Mouse (Mus musculus): Measurements from ENCODE around the gene Myh3.

DNA sequence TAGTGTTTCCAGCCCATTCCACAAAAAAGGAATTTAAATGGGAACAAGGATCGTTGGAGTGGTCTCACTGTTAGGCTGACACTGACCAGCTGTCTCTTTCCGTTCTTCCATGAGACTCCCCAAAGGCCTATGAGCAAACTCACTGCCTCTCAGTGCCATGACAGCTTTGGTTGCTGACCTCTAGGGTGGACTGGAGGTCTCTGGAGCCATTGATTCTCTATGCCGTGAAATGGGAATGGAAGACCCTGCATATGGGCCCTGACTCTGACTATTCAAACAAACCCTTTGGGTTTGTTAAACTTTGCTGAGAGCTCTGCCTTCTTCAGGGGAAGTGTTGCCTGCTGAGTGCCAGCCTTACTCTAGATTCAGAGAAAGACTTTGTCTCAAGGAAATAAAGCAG lies 10.4 kb upstream of the Myh3 start:
- no peak for TF ChIP-seq CTCF (IDR thresholded peaks at IDR 0.05; ENCODE audit: control insufficient read depth, insufficient read depth, insufficient read length)
- no peak for TF ChIP-seq USF1 (IDR thresholded peaks at IDR 0.05; ENCODE audit: low read depth)
- TF ChIP-seq CEBPB (IDR thresholded peaks at IDR 0.05; ENCODE audit: low read depth) = no peak
- TF ChIP-seq MAX (IDR thresholded peaks at IDR 0.05) = no peak
- TF ChIP-seq FOSL1 (IDR thresholded peaks at IDR 0.05; ENCODE audit: insufficient read depth, low read length, poor library complexity, severe bottlenecking) = no peak

All from C2C12 (cell line).